Mouse (Mus musculus) myocyte (in vitro differentiated cells): ENCODE data around the gene Gpr157.
A peak's percentile ranks its signal among the peaks of the same experiment; 100 is the strongest.

Experiments used
- CEBPB ChIP-seq: IDR thresholded peaks from 2 replicates; pipeline ENCODE4 v1.6.1; 2011; ENCODE audit warnings: mild to moderate bottlenecking, moderate library complexity; ENCODE audit not compliant: poor library complexity, insufficient read depth, severe bottlenecking
- E2F4 ChIP-seq: IDR thresholded peaks from one replicate; pipeline ENCODE4 v1.6.1; 2011; ENCODE audit warnings: mild to moderate bottlenecking, control low read depth, moderate library complexity; ENCODE audit not compliant: insufficient read depth
- MAX ChIP-seq: IDR thresholded peaks from one replicate; pipeline ENCODE4 v1.6.1; 2011; ENCODE audit warnings: low read depth, mild to moderate bottlenecking, control low read depth
- MYOD1 ChIP-seq, 3 experiments: IDR thresholded peaks; one replicate each; pipeline ENCODE4 v1.6.1; 2011; ENCODE audit warnings: control low read depth in 2 of 3, low read depth in 2 of 3, mild to moderate bottlenecking in 2 of 3, moderate library complexity in 1 of 3; ENCODE audit not compliant: insufficient read length in 2 of 3, control insufficient read depth in 1 of 3
- MYOG ChIP-seq, 3 experiments: IDR thresholded peaks; one replicate each; pipeline ENCODE4 v1.6.1; 2011; ENCODE audit warnings: control low read depth in 2 of 3, low read depth in 2 of 3, mild to moderate bottlenecking in 2 of 3; ENCODE audit not compliant: insufficient read length in 2 of 3, control insufficient read depth in 1 of 3, insufficient read depth in 1 of 3
- POLR2A ChIP-seq: IDR thresholded peaks from one replicate; pipeline ENCODE4 v1.6.1; 2011; ENCODE audit warnings: low read depth, mild to moderate bottlenecking, control low read depth, moderate library complexity; ENCODE audit not compliant: insufficient read length
- USF1 ChIP-seq: IDR thresholded peaks from one replicate; pipeline ENCODE4 v1.6.1; 2011; ENCODE audit warnings: low read depth, mild to moderate bottlenecking, control low read depth, moderate library complexity

GRCm38 (mm10) chr4:150122476-150122875 lies 35.3 kb downstream of the Gpr157 start:
- TF ChIP-seq E2F4 (no peak), POLR2A (no peak), MAX (no peak), MYOG (IDR thresholded peaks at IDR 0.05; ENCODE audit: control insufficient read depth in 1 of 3, insufficient read depth in 1 of 3, insufficient read length in 2 of 3, low read depth in 2 of 3) (peak in 1 of 3 experiments; percentile 17), MYOD1 (IDR thresholded peaks at IDR 0.05; ENCODE audit: control insufficient read depth in 1 of 3, insufficient read length in 2 of 3, low read depth in 2 of 3) (no peak), CEBPB (no peak), USF1 (no peak)
